Mouse (Mus musculus): ENCODE results near the gene Marco.
A peak's percentile ranks its signal among the peaks of the same experiment; 100 is the strongest.

The Marco gene

DNA sequence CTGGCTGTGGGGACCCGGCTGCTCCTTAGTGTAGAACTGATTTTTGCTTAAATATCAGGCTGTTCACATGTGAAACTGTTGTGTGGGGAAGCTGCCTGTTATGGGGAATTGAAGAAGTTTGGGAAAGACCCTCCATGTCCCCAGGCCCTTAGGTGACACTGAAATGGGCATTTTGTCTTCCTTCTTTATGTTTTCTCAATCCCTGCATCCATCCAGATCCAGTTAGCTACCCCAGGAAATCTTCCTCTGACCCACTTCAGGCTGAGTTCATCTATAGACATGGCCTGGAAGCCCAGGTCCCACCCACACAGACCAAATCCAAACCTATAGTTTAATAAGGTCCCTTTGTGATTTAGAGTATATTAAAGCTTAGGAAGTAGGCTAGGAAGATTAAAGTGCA lies at the start of gene Marco:
TSS of gene Marco (minus strand) at position 101 of the 400 bp plus-strand sequence.
- no peak for DNase-seq (ENCODE audit: low read depth)

DNA sequence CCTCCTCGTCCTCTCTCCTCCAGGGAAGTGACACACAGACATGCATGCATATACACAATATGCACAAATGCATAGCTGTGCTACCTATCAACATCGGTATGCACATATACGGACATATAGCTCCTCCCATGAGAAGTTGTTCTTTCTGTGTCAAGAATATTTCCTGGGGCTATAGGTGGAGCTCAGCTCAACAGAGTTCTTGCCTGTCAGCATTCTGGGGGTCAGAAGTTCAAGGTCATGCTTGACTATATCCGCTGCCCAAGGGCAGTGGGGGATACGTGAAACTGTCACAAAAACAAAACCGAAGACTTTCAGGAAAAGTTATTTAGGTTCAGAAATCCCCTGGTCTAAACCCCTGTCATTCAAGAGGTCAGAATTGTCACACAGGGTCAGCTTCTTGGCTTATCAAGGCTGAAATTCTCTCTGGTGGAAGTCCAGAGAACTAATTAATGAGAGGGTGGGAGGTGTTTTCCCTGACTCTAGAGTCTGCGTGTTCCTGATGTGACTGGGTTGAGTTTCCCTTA lies 34.7 kb upstream of the Marco start:
- no peak for DNase-seq (ENCODE audit: low read depth)

- DNase-seq (ENCODE audit: low read depth): no peak
Measured at GRCm38 (mm10) chr1:120536998-120537397, 32.2 kb upstream of the Marco start.

DNA sequence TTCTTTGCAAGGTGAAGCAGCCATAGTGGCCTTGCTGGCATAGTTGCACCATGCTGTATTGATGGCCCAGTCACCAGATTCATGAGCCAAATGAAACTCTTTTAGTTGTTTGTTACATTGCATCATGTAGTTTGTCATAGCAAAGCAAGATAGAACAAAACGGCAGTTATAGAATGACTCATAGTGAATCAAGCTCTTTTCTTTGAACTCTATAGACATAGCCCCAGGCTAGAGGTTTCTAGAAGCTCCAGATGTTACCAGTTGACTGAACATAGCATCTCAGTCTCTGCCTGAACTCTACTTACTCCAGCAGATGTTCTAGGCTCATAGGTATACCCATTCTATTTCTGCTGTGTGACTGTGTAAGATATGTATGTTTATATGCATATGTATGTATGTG lies 31.1 kb upstream of the Marco start:
- DNase-seq (ENCODE audit: low read depth): no peak

- DNase-seq (ENCODE audit: low read depth): no peak
Measured at GRCm38 (mm10) chr1:120532321-120532916, 27.6 kb upstream of the Marco start.

DNA sequence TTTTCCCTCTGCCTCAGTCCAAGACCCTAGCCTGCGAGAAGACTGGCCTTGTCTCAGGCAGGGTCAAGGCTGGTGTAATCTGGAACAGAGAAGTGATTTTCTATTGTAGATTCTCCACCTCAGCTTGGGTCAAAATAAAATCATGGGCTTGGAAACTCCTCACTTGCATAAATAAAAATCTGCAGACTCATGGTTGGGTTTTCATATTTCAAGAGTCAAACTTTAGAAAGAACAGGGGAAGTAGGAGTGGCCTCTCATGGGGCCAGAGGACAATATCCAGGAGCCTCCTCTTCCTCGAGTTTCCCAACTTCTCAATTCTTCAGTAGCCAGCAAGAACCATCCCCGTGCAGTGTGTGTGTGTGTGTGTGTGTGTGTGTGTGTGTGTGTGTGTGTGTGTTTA lies 26.9 kb upstream of the Marco start:
- no peak for DNase-seq (ENCODE audit: low read depth)

- DNase-seq (ENCODE audit: low read depth): no peak
Measured at GRCm38 (mm10) chr1:120529881-120530280, 25.1 kb upstream of the Marco start.

DNA sequence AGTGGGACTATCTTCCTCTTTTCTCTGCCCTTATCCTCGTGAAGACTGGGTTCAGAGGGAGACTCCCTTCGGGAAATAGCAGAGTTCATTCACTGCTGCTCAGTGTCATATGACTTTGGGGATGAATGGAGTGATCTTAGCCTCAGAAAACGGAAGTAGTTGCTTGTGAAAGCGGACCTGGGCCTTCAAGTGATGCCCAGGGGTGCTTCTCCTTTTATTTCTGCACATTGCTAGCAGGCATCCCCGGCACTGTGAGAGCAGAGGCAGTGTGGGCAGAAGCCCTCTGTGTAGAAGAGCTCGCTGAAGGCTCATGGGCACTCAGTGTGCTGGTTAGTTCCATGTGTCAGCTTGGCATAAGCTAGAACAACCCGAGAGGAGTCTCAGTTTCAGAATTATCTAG lies 12.8 kb upstream of the Marco start:
- no peak for DNase-seq (ENCODE audit: low read depth)

DNA sequence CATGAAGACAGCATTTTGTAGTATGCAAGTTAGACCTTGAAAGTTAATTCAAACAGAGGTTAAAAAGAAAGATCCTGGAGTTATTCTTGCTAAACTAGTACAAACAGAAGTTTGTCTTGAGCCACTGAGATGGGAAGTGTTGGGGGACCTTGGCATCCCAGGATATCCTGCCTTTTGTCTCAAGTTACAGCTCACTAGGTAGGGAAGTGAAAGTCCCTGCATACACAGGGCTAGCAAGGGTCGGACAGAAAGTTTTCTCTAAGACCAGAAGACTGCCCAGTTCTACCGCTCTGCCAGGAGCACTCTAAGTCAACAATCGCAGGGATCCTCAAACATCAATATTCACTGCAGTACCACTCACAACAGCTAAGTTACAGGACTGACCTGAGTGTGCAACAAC lies 5.5 kb upstream of the Marco start:
- no peak for DNase-seq (ENCODE audit: low read depth)

DNA sequence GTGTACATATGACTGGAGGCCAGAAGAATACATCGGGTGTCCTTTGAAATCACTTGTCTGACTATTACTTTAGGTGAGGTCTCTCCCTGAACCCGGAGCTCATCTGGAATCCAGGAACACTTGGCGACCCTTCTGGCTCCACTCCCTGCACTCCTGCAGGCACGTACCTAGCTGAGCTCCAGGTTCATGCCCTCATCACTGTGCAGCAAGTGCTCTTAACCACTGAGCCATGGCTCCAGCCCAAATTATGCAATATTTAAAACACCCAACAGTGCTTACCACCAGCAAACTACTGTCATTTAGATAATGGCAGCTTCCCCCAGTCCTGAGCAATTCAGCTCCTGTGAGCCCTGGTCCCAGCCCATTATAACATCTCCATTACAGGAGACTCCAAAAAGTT lies 4.2 kb upstream of the Marco start:
- DNase-seq (ENCODE audit: low read depth): no peak

- no peak for DNase-seq (ENCODE audit: low read depth)
Measured at GRCm38 (mm10) chr1:120504046-120504710, 646 bp downstream of the Marco start.

GRCm38 (mm10) chr1:120501496-120501895 lies 3.3 kb downstream of the Marco start:
- DNase-seq (ENCODE audit: low read depth): no peak

DNA sequence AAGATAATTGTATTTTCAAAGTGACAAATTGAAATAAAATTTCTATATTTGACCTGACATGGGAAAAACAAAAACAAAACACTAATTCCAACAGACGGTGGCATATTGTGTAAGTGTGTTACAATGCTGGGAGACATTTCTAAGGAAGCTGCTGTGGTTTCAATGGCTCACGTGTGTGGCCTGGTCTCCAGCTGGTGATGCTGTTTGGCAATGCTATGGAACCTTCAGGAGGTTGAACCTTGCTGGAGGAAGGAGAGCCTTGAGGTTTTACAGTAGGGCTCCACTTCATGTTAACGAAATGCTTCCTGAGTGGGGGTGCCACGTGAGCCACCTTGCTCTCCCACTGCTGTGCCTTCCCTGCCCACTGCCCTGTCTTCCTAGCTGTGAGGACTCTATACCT lies 6.8 kb downstream of the Marco start:
- no peak for DNase-seq (ENCODE audit: low read depth)

DNA sequence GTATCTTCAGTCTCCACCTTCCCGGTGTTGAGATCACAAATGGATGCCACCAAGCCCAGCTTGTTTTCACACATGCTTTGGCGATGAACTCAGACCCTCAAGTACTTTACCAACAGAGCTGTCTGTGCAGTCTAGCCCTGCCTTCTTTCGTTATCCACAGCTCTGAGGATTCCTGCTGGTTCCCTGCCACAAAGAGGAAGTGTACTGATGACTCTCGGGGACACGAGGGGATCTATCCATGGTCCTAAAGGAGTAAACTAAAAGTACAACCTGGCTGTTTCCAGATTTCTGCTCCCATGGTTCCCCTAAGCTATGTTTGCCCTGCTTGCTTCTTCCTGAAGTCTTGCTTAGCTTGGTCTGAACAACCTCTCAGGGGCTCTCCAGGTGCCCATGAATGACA lies 23.9 kb downstream of the Marco start:
- DNase-seq (ENCODE audit: low read depth): peak; percentile 5

DNA sequence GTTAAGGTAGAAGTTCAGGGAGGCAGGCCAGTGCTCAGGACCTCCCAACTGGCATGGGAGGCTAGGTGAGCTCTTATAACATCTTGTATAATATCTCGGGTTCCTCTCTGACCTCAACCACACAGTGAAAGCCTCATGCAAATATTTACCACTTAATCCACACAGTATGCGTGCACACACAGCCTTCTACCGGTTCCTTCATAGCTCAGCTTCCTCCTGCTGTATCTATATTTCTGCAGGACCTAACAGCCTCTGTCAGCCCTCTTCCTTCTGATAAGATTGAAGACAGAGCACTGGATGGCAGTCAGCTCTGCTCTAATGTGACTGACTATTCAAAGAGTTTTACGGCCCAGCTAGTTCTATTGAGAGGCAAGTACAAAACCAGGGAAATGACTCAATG lies 30.0 kb downstream of the Marco start:
- no peak for DNase-seq (ENCODE audit: low read depth)

DNA sequence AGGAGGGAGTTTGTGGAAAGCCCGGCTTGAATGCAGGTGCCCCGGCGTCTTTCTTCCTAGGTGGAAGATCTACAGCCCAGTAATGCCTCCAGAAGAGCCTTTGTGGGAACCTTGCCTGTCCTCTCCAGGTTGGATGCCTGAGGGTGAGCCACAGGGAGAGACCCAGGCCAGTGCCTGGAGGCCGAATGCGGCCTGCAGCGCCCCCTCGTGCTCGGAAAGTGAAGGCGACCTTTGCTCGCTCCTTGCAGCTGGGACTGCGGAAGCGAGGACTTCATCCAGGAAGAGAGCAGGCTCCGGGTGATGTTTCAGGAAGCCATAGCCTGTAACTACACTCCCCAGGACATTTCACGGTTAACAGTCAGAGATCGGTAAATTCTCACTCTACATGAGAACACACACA lies 35.9 kb downstream of the Marco start:
- peak; percentile 4 for DNase-seq (ENCODE audit: low read depth)

DNA sequence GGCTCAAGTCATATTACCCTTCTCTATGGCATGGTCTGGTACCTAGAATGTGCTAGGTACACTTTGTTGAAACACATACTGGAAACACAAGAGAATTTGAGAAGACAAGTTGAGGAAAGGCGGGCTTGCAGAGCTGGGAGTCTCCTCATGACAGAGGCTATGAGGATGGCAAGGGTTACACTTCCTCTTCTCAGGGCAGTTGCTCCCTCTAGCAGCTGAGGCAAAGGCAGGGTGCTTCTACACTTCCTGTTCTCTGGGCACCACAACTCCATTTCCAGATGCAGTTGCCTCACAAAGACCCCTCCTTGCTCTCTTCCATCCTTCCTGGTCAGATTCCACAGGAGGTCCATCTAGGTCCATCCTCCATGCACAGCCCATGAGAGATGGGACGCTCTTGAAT lies 37.5 kb downstream of the Marco start:
- DNase-seq (ENCODE audit: low read depth): no peak

GRCm38 (mm10) chr1:120466751-120467150 lies 38.1 kb downstream of the Marco start:
- no peak for DNase-seq (ENCODE audit: low read depth)

DNA sequence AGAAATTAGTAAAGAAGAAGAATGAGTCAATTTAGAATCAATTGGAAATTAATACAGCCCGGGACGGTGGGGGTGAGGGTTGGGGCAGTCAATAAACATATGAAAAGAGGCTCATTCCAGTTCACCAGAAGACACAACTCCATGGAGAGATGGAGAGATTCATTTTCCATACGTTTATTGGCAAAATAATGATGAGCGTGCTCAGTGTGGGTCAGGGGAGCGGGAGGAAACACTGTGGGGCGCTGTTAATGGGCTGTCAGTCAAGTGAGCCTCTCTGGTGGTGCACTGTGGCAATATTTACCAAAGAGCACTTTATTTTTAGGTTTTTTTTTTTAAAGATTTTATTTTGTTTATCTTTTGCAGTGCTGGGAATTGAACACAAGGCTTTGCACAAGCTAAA lies 45.8 kb downstream of the Marco start:
- DNase-seq (ENCODE audit: low read depth): no peak

DNA sequence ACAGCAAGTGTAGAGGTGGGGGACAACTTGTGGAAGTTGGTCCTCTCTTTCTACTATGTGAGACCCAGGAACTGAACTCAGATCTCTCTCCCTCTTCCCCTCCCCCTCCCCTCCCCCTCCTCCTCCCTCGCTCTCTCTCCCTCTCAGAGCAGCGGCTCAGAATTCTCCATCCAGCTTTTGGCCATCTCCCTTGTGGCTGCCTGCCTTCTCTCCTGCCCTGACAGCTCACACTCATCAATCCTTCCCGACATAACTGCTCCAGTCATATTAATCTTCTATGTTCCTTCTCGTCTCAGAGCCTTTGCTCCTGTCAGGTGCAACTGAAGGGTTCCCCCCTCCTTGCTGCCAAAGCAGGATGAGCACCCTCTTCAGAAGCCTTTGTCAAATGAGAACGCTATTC lies 46.3 kb downstream of the Marco start:
- no peak for DNase-seq (ENCODE audit: low read depth)

- DNase-seq (ENCODE audit: low read depth): no peak
Measured at GRCm38 (mm10) chr1:120451486-120452270, 53.1 kb downstream of the Marco start.

DNA sequence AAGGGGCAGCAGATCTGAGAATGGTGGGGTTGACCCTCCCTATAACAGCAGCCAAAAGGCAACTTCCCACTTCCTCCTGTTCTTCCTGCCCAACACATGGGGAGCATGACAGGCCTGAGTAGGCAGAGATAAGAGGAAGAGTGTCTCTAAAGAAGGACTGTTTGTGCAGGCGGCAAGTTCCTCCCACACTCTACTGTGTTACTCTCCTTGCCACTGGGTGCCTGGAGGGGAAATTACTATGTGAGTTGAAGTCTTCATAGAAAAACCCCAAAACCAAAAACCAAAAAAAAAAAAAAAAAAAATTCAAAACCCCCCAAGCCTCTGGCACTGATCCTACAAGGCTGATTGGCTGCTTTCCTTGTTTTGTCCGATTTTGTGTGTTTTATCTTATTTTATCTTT lies 55.2 kb downstream of the Marco start:
- DNase-seq (ENCODE audit: low read depth): no peak

DNA sequence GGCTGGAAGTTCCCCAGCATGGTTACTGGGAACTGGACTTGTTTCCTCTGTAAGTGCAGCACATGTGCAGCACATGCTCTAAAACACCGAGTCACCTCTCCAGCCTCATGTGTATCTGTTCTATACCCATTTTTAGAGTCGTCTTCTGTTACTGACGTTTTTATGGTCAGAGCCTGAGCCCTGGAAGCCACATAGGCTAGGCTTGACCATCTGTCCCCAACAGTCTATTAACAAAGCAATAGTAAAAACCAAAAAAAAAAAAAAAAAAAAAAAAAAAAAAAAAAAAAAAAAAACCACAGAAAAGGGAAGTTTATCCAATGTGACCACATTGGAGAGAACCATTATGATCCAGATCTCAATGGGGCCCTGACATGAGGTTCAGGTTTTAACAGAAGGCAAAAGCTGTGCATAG lies 61.6 kb downstream of the Marco start:
- DNase-seq (ENCODE audit: low read depth): peak; percentile 15
